Mouse (Mus musculus) myocyte (in vitro differentiated cells): ENCODE measurements around the gene Ptprr.

Source experiments
- CEBPB ChIP-seq: IDR thresholded peaks from 2 replicates; pipeline ENCODE4 v1.6.1; 2011; ENCODE audit warnings: mild to moderate bottlenecking, moderate library complexity; ENCODE audit not compliant: poor library complexity, insufficient read depth, severe bottlenecking
- E2F4 ChIP-seq: IDR thresholded peaks from one replicate; pipeline ENCODE4 v1.6.1; 2011; ENCODE audit warnings: mild to moderate bottlenecking, control low read depth, moderate library complexity; ENCODE audit not compliant: insufficient read depth
- MAX ChIP-seq: IDR thresholded peaks from one replicate; pipeline ENCODE4 v1.6.1; 2011; ENCODE audit warnings: low read depth, mild to moderate bottlenecking, control low read depth
- MYOD1 ChIP-seq, 3 experiments: IDR thresholded peaks; one replicate each; pipeline ENCODE4 v1.6.1; 2011; ENCODE audit warnings: control low read depth in 2 of 3, low read depth in 2 of 3, mild to moderate bottlenecking in 2 of 3, moderate library complexity in 1 of 3; ENCODE audit not compliant: insufficient read length in 2 of 3, control insufficient read depth in 1 of 3
- MYOG ChIP-seq, 3 experiments: IDR thresholded peaks; one replicate each; pipeline ENCODE4 v1.6.1; 2011; ENCODE audit warnings: control low read depth in 2 of 3, low read depth in 2 of 3, mild to moderate bottlenecking in 2 of 3; ENCODE audit not compliant: insufficient read length in 2 of 3, control insufficient read depth in 1 of 3, insufficient read depth in 1 of 3
- POLR2A ChIP-seq: IDR thresholded peaks from one replicate; pipeline ENCODE4 v1.6.1; 2011; ENCODE audit warnings: low read depth, mild to moderate bottlenecking, control low read depth, moderate library complexity; ENCODE audit not compliant: insufficient read length
- POLR2AphosphoS2 ChIP-seq: IDR thresholded peaks from one replicate; pipeline ENCODE4 v1.6.1; 2011; ENCODE audit warnings: low read depth, control low read depth; ENCODE audit not compliant: insufficient read length
- REST ChIP-seq: IDR thresholded peaks from one replicate; pipeline ENCODE4 v1.6.1; 2011; ENCODE audit warnings: mild to moderate bottlenecking, control low read depth, moderate library complexity; ENCODE audit not compliant: insufficient read depth, insufficient read length
- TCF12 ChIP-seq: IDR thresholded peaks from one replicate; pipeline ENCODE4 v1.6.1; 2011; ENCODE audit warnings: mild to moderate bottlenecking, control low read depth; ENCODE audit not compliant: poor library complexity, insufficient read depth, severe bottlenecking
- TCF3 ChIP-seq: IDR thresholded peaks from one replicate; pipeline ENCODE4 v1.6.1; 2011; ENCODE audit warnings: low read depth, control low read depth; ENCODE audit not compliant: insufficient read length
- USF1 ChIP-seq: IDR thresholded peaks from one replicate; pipeline ENCODE4 v1.6.1; 2011; ENCODE audit warnings: low read depth, mild to moderate bottlenecking, control low read depth, moderate library complexity

GRCm38 (mm10) chr10:116018480-116018891, 473 bp downstream of the Ptprr start:
- no peak for TF ChIP-seq MAX
- no peak for TF ChIP-seq POLR2A
- TF ChIP-seq E2F4 = no peak
- no peak for TF ChIP-seq TCF12
- no peak for TF ChIP-seq USF1
- TF ChIP-seq TCF3 = no peak
- no peak for TF ChIP-seq MYOG (IDR thresholded peaks at IDR 0.05; ENCODE audit: control insufficient read depth in 1 of 3, insufficient read depth in 1 of 3, insufficient read length in 2 of 3, low read depth in 2 of 3)
- no peak for TF ChIP-seq POLR2AphosphoS2
- TF ChIP-seq REST = no peak
- no peak for TF ChIP-seq MYOD1 (IDR thresholded peaks at IDR 0.05; ENCODE audit: control insufficient read depth in 1 of 3, insufficient read length in 2 of 3, low read depth in 2 of 3)
- no peak for TF ChIP-seq CEBPB
